Mouse (Mus musculus): ENCODE measurements around the gene Hdac9.

Hdac9 gene

DNA sequence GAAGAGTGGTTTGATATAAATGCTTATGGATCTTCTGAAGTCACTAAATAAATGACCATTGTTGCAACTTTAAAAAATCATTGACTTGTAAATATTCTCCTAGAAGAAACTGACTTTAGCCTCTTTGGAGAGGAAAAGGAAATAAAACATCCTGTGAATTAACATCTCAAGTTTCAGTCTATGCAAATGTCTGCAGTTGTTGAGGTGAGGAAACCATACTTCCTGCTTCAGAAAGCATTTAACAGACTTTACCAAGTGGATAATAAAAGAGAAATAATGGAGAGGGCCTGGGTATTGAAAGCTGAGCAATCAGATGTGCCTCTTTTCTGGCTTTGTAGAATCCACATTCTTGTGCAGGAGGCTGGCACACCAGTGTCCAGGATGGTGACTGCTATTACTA lies 110.4 kb downstream of the Hdac9 start:
- no peak for DNase-seq (ENCODE audit: low read depth, low spot score)

- no peak for DNase-seq (ENCODE audit: low read depth, low spot score)
These were observed 113.2 kb downstream of the Hdac9 start for GRCm38 (mm10) chr12:34803721-34804120.

DNA sequence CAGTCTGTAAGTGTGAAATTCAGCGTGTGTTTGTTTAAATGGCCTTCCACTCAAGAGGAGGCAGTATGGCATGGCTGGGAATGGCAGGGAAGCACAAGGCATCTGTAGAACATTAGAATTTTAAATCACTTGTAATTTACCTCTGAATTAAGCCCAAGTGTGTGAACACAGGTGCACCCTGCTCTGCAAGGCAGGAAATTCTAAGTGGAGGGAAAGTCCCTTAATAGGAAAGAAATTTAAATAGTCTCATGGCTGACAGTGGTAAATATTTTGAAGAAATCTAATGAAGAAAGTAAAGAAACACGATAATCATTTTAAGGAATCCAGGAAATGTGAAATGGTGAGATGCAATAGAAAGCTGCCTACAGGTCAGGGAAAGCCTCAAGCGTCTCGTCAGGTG lies 114.6 kb downstream of the Hdac9 start:
- DNase-seq (ENCODE audit: low read depth, low spot score) = no peak

DNA sequence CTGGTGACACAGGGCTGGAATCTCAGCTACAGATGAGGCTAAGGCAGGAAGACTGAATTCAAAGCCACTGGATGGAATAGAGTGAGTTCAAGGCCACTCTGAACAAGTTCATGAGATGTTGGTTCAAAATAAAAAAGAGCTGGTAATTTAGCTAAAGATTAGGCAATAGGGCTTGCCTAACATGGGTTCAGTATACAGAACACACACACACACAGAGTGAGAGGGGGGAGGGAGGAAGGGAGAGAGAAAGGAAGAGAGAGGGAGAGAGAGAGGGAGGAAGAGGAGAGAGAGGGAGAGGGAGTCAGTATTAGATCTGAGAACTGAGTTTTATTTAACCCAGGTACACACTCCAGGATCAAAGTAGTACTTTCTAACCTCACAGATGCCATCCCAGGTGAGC lies 115.1 kb downstream of the Hdac9 start:
- DNase-seq (ENCODE audit: low read depth, low spot score) = no peak

DNA sequence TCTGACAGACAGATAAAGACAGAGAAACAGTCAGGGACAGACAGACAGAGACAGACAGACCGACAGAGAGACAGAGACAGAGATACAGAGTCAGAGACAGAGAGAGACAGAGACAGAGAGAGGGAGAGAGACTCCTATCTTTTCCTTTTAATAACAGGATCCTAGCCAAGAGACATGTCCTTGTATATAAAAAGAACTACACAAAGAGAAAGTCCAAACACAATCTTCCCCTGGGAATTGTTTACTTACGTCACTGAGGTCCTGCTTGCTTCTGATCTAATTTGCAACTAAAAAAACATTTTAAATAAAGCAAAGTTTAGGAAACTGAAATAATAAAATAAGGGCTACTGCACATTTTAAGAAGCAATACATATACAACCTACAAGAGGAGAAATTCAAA lies 119.5 kb downstream of the Hdac9 start:
- no peak for DNase-seq (ENCODE audit: low read depth, low spot score)

GRCm38 (mm10) chr12:34795487-34795886 lies 121.4 kb downstream of the Hdac9 start:
- no peak for DNase-seq (ENCODE audit: low read depth, low spot score)

DNA sequence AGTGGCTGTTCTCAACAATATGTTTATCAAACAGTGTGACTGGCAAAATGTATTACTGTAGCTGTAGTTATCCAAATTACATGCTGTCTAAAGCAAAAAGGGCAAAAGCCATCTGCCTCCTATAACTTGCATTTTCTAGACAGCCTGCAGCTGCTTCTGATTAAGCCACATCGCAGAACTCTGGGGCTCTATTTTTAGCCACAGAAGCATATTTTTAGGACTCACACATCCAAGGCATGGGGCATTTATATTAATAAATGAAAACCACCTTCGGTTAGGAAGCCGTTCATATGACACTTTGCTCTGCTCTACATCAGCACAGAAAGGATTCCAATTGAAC lies 124.8 kb downstream of the Hdac9 start:
- DNase-seq (ENCODE audit: low read depth, low spot score) = no peak

DNA sequence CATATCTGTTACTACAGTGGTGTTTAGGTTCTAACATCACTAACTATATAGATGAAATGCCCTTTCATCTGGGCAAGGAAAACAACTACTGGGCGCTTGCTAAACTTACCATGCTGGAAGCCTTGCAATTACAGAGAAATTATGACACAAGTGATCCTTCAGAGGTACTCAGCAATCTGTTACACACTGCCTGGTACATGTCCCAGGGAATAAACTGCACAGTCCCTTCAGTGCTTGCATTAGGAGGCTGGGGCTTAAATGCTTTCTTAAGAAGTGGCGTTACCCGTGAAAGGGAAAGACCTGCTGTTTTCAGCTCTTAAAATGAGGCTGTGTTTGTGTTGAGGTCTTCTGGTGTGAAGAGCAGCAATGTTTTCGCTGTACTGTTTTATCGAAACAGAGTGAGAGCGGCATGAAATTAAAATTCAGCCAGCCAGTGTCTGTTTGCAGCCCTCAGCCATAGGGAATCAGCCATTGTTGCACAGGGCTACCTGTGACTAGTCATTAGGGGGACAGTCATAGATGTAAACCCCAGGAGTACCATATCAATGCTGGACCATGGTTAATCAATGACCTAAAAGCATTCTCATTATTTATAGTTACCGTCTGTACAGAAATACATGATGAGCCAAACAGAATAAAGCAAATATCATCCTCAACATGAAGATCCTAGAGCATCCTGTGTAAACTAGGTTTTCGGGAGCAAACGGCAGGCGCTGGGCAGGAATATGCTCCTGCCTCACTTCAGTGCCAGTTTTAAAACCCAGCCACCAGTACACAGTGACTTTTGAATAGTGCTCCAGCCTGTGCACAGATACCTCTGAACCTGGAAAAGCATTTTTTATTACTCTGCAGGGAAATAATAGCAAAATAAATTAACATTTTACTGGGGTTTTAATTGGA lies 125.4 kb downstream of the Hdac9 start:
- DNase-seq (ENCODE audit: low read depth, low spot score) = no peak

GRCm38 (mm10) chr12:34789031-34789982 lies 127.6 kb downstream of the Hdac9 start:
- no peak for DNase-seq (ENCODE audit: low read depth, low spot score)

DNA sequence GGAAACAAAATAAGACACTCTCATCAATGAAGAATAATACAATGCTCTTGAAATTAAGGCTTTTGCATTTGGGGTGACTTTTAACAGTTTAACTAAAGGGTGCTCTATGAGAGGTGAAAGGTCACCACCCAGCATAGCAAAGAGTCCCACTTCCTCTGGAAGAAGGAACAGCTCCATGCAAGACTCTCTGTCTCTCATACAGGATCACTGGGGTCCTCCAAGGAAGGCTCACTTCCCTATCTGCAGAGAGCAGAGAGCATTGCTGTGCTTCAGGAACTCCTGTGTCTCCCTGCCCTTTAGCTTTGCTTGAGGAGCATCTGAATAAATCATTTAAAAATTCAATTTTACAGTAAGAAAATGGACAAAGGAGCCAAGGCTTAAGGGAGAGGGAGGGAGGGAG lies 129.5 kb downstream of the Hdac9 start:
- DNase-seq (ENCODE audit: low read depth, low spot score) = no peak

DNA sequence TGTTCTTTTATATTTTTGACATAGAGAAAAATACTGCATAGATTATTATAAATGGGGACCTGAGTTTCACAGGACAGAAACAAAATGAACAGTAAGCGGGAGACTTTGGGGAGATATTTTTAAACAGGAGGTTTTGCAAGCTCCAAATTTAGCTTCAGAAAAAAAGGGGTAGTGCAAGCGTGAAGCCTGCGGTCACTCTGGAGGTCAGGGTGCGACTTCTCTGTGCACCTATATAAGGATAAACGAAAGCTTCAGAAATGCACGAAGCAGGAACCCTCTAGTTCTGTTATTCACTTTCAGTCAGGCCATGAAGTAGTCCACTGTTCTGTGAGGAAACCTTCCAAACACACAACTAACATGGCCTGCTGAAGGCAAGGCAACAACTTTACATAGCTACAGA lies 133.3 kb downstream of the Hdac9 start:
- no peak for DNase-seq (ENCODE audit: low read depth, low spot score)

- no peak for DNase-seq (ENCODE audit: low read depth, low spot score)
These were observed 137.4 kb downstream of the Hdac9 start for GRCm38 (mm10) chr12:34779368-34779957.

DNA sequence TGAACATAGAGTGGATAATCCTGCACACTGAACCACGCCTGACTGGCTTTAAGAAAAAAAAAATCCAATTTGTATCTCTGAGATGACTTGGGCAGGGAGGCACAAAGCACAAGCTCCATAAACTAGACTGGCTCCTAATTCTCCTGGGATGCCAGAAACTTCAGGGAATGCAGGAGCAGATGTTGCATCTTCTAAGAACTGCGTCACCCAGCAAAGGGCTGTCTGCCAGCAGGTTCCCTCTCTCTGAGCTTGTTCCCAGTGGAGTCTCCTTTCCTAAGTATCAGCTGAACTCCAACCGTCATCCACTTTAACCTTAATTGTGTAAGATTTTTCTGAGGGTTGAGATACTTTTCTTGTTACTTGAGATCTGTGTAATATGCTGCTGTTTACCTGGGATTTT lies 140.7 kb downstream of the Hdac9 start:
- no peak for DNase-seq (ENCODE audit: low read depth, low spot score)

DNA sequence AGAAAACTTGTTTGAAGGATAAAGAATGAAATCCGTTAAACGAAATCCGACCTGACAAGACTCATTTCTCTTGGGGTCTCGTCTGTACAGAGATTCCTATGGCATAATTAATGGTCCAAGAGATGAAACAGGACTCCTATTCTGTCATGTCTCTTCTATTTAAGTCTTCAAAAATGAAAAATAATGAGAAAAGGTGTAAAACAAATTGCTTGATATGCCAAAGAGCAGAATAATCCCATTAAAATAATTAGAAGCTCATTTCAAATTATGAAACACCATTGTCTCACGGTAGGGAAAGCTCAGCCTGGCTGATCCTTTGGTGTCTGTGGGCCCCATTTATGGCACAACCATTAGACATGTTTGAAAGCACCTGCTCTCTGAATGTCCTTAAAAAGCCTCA lies 142.8 kb downstream of the Hdac9 start:
- DNase-seq (ENCODE audit: low read depth, low spot score) = no peak

DNA sequence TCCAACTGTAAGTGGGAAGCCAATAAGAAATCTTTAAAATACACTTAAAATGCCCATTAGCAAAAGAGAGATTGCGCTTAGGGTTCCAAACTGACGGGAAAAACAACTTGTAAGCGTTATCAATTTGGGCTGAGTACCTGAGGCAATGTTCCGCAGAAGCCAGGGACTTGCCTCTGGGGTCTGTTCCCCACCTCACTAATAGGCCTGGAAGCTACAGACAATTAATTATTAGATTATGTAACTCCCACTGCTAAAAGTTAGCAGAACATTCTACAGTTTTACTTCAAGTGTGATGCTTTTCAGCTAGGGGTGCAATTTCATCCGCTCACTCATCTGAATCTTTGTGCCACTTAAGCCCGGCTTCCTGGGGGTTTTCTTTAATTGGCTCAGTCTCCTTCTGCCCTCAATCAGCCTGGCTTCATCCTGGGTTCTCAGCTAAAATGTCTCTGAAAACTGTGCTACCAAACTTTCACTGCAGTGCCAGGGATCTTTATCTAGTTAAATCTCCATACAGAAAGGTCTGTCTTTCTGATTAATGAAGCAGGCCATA lies 149.6 kb downstream of the Hdac9 start:
- no peak for DNase-seq (ENCODE audit: low read depth, low spot score)

- no peak for DNase-seq (ENCODE audit: low read depth, low spot score)
These were observed 169.6 kb downstream of the Hdac9 start for GRCm38 (mm10) chr12:34747266-34747665.

DNA sequence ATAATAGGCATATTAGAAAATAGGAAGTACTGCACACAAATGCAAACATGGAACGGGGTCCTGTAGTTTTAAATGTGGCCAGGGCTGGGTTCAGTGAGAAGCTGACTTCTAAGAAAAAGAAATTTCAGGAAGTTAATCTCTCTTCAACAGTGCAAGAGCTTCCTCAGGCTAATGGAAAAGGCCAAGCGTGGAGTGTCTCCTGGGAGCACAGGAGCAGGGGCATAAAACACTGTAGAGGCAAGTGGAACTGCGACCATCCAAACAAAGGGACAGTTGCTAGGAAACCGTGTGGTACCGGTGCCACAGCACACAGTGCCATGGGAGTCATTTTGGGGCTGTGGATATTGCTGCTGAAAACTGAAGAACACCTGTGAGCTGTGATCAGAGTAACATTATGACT lies 191.7 kb downstream of the Hdac9 start:
- DNase-seq (ENCODE audit: low read depth, low spot score) = no peak

DNA sequence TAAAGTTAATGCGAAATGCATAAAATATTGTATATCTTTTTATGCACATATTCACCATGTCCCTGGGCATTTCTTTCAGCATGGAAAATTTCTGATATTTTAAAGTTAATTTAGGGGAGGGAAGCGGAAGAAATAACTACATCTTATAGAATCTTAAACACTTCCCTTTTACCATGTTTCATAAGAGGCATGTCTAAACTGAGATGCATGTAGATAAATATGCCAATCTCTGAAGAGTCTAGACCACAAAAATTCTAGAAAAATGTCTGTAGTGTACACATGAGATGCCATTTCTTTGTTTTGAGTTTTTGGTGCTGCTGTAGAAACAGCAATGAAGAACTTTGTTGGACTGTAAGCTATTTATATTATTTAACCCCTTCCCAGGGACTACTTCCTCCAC lies 192.6 kb downstream of the Hdac9 start:
- DNase-seq (ENCODE audit: low read depth, low spot score) = no peak

GRCm38 (mm10) chr12:34722831-34723490 lies 193.9 kb downstream of the Hdac9 start:
- no peak for DNase-seq (ENCODE audit: low read depth, low spot score)

- no peak for DNase-seq (ENCODE audit: low read depth, low spot score)
These were observed 196.0 kb downstream of the Hdac9 start for GRCm38 (mm10) chr12:34720906-34721305.

DNA sequence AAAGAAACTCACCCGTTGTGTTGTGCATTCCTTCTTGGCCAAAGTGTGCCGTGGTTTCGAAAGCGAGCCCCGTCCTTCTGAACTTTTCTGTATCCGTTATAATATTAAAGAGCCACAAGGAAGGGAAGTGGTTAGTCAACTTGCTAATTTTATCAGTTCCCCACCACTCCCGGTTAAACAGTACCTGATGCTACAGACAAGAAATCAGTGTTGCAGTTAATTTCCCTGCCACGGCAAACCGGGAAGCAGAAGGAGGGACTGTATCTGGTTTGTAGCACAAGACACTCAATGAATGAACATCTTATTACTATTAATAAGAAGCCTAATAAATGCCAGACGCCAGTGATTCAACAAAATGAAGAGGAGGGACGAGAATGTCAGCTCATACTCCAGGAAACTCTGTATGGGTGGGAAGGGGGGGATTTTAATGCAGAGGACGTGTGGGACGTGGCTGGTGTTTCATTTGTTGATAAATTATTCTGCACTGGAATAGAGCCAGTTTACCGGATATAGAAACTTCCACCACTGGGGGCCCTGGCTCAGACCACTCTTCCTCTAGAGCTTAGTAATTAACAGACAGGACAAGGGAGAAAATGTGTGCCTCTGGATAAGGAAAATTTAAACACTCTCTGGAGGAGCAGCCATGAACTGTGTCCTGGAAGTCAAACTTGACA lies 202.5 kb downstream of the Hdac9 start:
- DNase-seq (ENCODE audit: low read depth, low spot score) = no peak
